In genomic region chr11:113971609-113972516, GRCm38 (mm10) we compare ENCODE assay signal across 9 mouse cellular contexts.
DNase-seq lines count a peak whose midpoint lies in the region; ATAC-seq and TF ChIP-seq lines count a peak whose summit lies in the region.
"Had no signal": no experiment of that assay in that cellular context is flagged by ENCODE, and none has a peak within 500 bp of the region (broad histone marks: within the 10 kb centered on the region; RNA-seq: fewer than 3 reads in every experiment).

No protein-coding gene starts in this region.

- H3K9me3 ChIP-seq in hindbrain, postnatal 0 days (ENCODE audit: low read length) = no peaks in the 10 kb centered on the region

- peak; percentile 92 for DNase-seq in brain, adult 2 months (ENCODE audit: low read depth, low spot score)
- DNase-seq in brain, embryonic 14.5 days (ENCODE audit: low read depth) = peak; percentile 95
- DNase-seq in hindbrain, postnatal 0 days (ENCODE audit: low spot score) = peak; percentile 82
- peak; percentile 55 to 69 for DNase-seq in left cerebral cortex, postnatal 36 days (ENCODE audit: low spot score in 2 of 2)
- no peak for DNase-seq in lung, adult 18-20 months
- no peak for DNase-seq in thymus, postnatal 10 days (ENCODE audit: low spot score in 2 of 2)
- DNase-seq in adrenal gland, adult 18-20 months (ENCODE audit: low spot score in 2 of 2) = no peak
- DNase-seq: liver had no signal

- no peak overlapping the region for H3K9ac ChIP-seq in hindbrain, postnatal 0 days (replicated peaks; ENCODE audit: low read length)

- 29% methylated on average over 19 of the region's 19 CpGs for WGBS in hindbrain, postnatal 0 days

- intact Hi-C loops in left cerebral cortex, postnatal 36 days (cut with DNase I) = loop anchor here (5.0 kb wide), 1 partner anchor 95 kb away; the partner anchor contains the start of gene Sdk2

- H3K4me3 ChIP-seq in hindbrain, postnatal 0 days (ENCODE audit: low read length) = no peak overlapping the region

- peak; percentile 71; the same call in 1 of the 2 replicates for ATAC-seq in hindbrain, postnatal 0 days
- ATAC-seq in granulocyte monocyte progenitor cell, adult 5-6 weeks (replicated peaks; ENCODE audit: poor library complexity, severe bottlenecking) = no peak

- H3K27me3 ChIP-seq in hindbrain, postnatal 0 days (ENCODE audit: insufficient read depth, low read length) = no peaks in the 10 kb centered on the region

- peak overlapping the region; percentile 64 for H3K27ac ChIP-seq in hindbrain, postnatal 0 days

- H3K4me1 ChIP-seq in hindbrain, postnatal 0 days (ENCODE audit: insufficient read depth, low read length) = peaks cover 25% of the 10 kb centered on the region

- H3K36me3 ChIP-seq in hindbrain, postnatal 0 days (ENCODE audit: insufficient read depth, low read length) = no peaks in the 10 kb centered on the region

- TF ChIP-seq CTCF in brain, embryonic 14.5 days (IDR thresholded peaks at IDR 0.05; ENCODE audit: borderline replicate concordance, extremely low read depth, insufficient read depth, insufficient read length) = no peak
- no peak for TF ChIP-seq CTCF in hindbrain, postnatal 0 days (IDR thresholded peaks at IDR 0.05; ENCODE audit: low read depth)

- TF ChIP-seq POLR2A in brain, embryonic 14.5 days (IDR thresholded peaks at IDR 0.05; ENCODE audit: borderline replicate concordance, extremely low read depth, insufficient read depth, insufficient read length, poor library complexity, severe bottlenecking) = no peak

- H3K4me2 ChIP-seq in hindbrain, postnatal 0 days (ENCODE audit: low read depth, low read length) = peak overlapping the region; percentile 8; the same call in 1 of the 2 replicates

Comparison
In these comparisons a context has a peak if more than half of its experiments do, and no peak if none do; other contexts are left out.
1. DNase-seq: peak in brain, adult 2 months (single experiment), brain, embryonic 14.5 days (single experiment), hindbrain, postnatal 0 days (single experiment) and left cerebral cortex, postnatal 36 days (2 of 2); none in lung, adult 18-20 months (0 of 2), thymus, postnatal 10 days (0 of 2) and adrenal gland, adult 18-20 months (0 of 2).